Mouse (Mus musculus) layer of hippocampus, adult 8-10 months (tissue): ENCODE data around the gene Trim10. TPM values are rescaled to one million over a fixed set of nuclear protein-coding genes. Genes with fewer than 3 reads are reported as not detected.

ENCODE experiments used
- DNase-seq, 2 experiments: peaks; one replicate each; pipeline ENCODE4 v3.0.0; 2022; ENCODE audit warnings: low spot score in 2 of 2
- total RNA-seq, 4 experiments: library from RNA; stranded (reverse); gene quantifications; 2 replicates each; pipeline ENCODE4 v1.2.4; 2022

Gene Trim10
- total RNA-seq, 4 experiments from 2014 or later: not detected

DNA sequence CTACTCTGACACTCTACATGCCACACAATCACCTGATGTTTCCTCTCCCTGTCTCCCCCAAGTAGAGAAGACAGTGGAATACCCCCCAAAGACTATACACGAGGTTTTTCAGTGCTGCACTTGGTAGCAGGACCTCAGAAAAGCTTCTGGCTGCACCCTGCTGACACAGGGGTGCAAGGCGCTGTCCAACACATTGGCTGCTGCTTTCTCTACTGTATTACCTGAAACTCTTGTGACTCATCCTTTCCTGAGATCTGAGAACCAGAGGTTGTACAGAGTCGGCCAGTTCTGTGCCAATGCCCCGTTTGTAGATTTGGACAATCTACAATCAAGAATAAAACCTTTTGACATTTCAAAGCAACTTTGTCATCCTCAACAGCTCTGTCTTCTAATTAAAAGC lies 40.4 kb downstream of the Trim10 start:
- DNase-seq: no peak

DNA sequence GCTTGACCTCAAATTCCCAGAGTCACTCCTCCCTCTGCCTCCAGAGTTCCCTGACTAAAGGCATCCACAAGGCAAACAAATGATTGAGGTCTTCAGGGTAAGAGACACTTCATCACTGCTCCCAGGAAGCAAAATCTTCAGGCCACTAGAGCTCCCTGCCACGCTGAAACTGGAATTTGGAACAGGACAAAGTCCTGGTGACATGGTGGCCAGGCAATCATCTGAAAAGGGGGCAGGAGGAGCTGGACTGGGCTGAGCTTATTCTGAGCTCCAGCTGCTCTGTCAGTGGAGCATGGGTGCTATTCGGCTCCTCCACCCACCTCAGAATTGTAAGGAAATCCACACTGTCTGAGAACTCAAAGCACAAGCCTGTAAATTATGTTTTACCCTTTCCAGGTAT lies 42.7 kb downstream of the Trim10 start:
- DNase-seq: no peak

DNA sequence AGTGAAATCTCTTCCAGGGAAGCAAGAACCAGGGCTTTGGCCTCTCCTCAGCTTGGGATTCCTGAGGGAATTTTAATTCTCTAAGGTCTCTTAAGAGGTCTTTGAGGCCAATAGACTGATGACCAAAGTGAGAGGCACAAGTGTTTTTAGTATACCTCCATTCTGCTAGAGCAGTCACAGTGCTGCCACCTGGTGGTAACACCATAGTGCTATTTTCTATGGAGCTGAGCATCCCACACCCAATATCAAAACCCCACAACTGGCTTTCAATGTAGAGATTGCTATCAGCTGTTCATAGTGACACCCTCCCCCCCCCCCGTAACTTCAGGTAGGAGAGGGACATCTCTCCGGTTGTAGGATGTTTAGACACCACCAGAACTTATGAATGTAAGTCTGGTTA lies 44.7 kb downstream of the Trim10 start:
- DNase-seq: peak; percentile 40 to 81

DNA sequence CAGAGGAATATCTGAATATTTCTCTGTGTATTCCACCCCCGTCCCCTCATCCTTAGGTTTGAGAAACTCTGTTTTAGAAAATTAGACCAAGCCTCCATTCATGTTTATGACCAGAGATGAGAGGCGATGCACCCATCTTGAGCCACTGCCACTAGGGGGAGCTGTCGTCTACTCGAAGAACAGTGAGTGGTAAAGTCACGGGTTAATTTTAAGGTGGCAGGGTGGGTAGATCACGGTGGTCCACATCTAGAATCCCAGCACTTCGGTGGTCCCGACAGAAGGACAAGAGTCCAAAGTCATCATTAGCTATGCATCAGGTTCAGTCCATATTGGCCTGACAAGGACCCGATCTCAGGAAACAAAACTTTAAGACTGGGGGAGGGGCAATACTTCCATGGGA lies 45.7 kb downstream of the Trim10 start:
- peak in 1 of 2 experiments; percentile 60 for DNase-seq

DNA sequence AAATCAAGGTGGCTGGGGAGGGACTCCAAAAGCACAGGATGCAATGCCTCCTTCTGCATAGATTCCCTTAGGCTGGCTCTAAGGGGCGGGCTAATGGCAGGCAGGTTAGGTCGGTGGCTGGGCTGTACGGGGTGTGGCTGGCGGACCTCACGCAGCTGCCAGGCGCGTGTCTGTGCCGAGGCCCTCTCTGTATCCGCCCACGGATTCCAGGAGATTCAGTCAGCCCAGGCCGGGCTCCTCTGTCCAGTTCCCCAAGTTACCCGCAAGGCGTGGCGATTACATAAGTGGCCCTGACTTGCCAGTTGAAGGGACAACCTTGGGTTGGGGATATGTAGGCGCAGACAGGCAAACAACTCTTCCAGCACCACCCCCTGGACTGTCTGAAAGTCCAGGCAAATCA lies 50.9 kb downstream of the Trim10 start:
- DNase-seq: no peak

DNA sequence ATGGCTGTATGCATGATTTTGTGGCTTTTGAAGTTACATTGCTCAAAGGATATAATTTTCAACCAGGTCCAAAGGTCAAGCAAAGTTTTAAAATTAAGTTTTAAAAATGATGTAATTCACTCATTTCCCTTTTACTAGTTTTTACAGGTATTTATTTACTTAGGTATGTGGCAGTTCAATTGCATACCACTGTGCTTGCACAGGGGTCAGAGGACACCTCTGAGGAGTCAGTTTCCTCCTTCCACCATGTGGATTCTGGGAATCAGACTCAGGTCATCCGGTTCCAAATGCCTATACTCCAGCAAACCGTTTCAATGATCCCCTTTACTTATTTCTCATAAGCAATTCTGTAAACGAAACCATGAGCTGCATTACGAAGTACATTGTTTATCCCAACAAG lies 53.3 kb downstream of the Trim10 start:
- DNase-seq: no peak

- no peak for DNase-seq
These were observed 54.1 kb downstream of the Trim10 start for GRCm38 (mm10) chr17:36923491-36923890.

Other genes with a start within 250 kb of the Trim10 start
- gene H2-M9, start 226.9 kb upstream of the Trim10 start, total RNA-seq: not detected
- gene H2-M1, start 197.4 kb upstream of the Trim10 start, total RNA-seq: not detected
- not detected for gene H2-M10.5, start 96.7 kb upstream of the Trim10 start, total RNA-seq
- not detected for gene H2-M10.6, start 57.4 kb upstream of the Trim10 start, total RNA-seq
- 10 to 100 TPM; 22.1 to 26.5 (median 23.2) TPM for gene Trim26, start 32.4 kb upstream of the Trim10 start, total RNA-seq
- gene Trim15, start 2.4 kb upstream of the Trim10 start, total RNA-seq: not detected
- gene Trim40, start 20.5 kb downstream of the Trim10 start, total RNA-seq: under 1 TPM in 1 of 4 experiments, not detected in 3; 0.31 TPM
- not detected for gene Trim31, start 28.5 kb downstream of the Trim10 start, total RNA-seq
- 1 to 10 TPM; 3.9 to 4.3 (median 4.2) TPM for gene Rnf39, start 73.3 kb downstream of the Trim10 start, total RNA-seq
- gene Ppp1r11, start 82.2 kb downstream of the Trim10 start, total RNA-seq: 100 to 1,000 TPM; 122 to 142 (median 124) TPM
- gene Znrd1, start 89.0 kb downstream of the Trim10 start, total RNA-seq: 10 to 100 TPM; 26.6 to 35.5 (median 32.2) TPM
- 1 to 10 TPM; 4.1 to 6.8 (median 5.8) TPM for gene Znrd1as, start 89.0 kb downstream of the Trim10 start, total RNA-seq
- gene 2410137M14Rik, start 111.7 kb downstream of the Trim10 start, total RNA-seq: under 1 TPM in 1 of 4 experiments, not detected in 3; 0.47 TPM
- gene H2-M5, start 120.0 kb downstream of the Trim10 start, total RNA-seq: 1 to 10 TPM in 2 of 4 experiments, under 1 TPM in 2; 0.49 to 1.6 (median 0.91) TPM
- 10 to 100 TPM in 2 of 4 experiments, 1 to 10 TPM in 2; 8.9 to 10.8 (median 9.8) TPM for gene Zfp57, start 131.6 kb downstream of the Trim10 start, total RNA-seq
- 10 to 100 TPM; 35.6 to 57.5 (median 47.8) TPM for gene Mog, start 153.8 kb downstream of the Trim10 start, total RNA-seq
- 100 to 1,000 TPM; 595 to 693 (median 673) TPM for gene Gabbr1, start 176.4 kb downstream of the Trim10 start, total RNA-seq
- gene Olfr90, start 218.9 kb downstream of the Trim10 start, total RNA-seq: not detected
- gene Olfr91, start 228.7 kb downstream of the Trim10 start, total RNA-seq: not detected